Mouse (Mus musculus): ENCODE data around the gene Cdca4. TPM values are rescaled to one million over a fixed set of nuclear protein-coding genes. Genes with fewer than 3 reads are reported as not detected.

Gene Cdca4
- polyA plus RNA-seq (2012; ENCODE audit: low replicate concordance), result 13.8 and 23.1 TPM in 2 replicates

DNA sequence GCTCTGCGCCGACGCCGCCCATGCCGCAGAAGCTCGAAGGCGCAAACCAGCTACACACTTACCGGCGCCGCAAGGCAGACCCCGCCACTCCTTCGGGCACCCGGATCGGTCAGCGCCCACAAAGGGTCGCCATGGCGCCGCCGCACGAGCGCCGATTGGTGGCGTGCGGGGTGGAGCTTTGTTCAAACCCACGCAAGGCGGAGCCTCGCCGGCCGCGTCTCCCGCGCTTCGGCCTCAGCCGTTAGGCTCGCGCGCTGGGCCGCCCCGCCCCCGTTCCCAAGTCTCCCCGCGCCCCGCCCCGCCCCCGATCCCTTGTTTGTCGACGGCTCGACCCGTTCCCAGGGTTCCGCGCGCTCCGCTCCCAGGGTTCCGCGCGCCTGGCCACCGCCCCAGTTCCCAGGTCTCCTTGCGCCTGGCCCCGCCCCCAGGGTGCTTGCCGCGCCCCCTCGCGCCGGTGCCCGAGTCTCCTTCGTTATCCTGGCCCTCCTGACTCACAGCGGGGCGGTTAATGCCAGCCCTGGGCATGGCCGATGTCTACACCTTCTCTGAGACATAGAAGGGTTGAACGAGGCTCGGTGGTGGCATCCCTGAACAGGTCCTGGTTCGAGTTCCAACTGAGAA, at the start of gene Cdca4:
Gene Cdca4 (minus strand): TSS at position 180 of the 621 bp plus-strand sequence.

DNA sequence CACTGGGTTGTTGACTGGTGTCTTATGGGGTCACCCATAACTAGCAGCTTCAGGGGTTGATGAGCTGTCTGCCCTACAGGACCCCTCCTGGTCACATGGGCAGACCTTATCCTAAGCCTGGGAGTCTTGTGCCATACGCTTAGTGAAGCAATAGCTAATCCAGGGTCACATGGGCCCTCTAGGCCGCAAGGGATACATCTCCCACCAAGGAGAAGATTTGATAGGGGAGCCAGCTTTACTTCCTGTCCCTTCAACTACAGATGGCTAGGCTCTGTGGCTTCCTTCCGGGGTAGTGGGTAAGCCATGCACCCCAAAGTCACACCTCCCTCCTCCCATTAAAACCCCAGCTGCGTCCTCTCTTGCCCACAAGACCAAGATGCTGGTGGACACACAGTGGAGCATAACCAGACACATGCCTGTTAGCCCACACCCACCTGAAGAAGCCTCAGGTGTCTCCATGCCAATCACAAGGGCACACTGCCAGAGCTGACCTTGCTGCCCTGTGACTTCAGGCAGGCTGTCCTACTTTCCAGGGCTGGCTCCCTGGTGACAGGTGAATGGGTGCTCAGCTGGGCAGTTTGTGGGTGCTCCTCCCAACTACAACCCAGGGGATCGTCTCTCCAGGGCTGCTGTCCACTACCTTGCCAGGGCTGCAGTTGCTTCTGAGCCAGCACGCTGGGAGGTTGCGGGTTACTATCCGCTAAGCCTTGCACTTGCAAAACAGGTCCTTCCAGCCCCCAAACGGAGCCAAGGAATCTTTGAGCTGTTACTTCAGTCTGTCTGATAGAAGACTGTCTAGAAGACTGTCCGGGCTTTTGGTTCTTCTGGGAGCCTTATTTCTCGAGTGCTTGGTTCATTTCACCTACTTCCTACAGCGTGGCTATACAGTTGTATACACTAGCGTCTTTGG, 39.2 kb upstream of the Cdca4 start, which contains the start of gene Gpr132:
Gene Gpr132 (minus strand): TSS at position 51 of the 910 bp plus-strand sequence.

DNA sequence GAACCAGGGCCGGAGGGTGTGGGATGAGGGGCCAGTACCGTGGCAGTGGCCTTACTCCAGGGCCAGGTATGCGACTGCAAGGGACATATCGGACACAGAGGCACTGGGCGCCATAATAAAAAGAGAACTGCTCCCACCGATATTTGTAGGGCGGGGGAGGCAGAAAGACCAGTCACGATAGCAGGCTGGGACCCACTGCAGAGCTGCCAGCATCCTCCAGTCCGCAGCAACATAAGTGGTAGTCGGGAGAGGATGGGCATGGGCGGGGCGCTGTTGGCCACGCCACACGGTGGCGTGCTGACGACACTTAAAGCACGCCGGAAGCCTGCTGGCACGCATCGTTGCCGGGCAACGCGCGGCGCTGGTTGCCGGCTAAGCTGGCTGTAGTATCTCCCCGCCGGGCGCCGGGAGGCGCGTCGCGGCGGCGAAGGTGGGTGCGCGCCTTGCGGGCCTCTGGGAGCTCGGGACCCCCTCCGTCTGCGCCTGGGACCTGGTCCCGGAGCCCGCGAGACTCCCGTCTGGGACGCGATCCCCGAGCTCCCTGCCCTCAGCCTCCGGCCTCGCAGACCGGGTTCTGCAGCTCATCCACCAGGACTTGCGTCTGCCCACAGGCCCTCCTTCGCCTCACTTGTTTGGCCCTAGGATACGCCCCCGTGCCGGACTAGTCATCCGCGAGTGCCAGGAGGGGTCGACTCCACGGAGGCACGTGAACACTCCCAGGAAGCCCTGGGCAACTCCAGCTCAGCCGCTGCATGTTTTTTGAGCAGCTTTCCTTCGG, 20.4 kb downstream of the Cdca4 start, which contains the start of gene Clba1:
Gene Clba1 (plus strand): TSS at position 351 of the 778 bp plus-strand sequence.

DNA sequence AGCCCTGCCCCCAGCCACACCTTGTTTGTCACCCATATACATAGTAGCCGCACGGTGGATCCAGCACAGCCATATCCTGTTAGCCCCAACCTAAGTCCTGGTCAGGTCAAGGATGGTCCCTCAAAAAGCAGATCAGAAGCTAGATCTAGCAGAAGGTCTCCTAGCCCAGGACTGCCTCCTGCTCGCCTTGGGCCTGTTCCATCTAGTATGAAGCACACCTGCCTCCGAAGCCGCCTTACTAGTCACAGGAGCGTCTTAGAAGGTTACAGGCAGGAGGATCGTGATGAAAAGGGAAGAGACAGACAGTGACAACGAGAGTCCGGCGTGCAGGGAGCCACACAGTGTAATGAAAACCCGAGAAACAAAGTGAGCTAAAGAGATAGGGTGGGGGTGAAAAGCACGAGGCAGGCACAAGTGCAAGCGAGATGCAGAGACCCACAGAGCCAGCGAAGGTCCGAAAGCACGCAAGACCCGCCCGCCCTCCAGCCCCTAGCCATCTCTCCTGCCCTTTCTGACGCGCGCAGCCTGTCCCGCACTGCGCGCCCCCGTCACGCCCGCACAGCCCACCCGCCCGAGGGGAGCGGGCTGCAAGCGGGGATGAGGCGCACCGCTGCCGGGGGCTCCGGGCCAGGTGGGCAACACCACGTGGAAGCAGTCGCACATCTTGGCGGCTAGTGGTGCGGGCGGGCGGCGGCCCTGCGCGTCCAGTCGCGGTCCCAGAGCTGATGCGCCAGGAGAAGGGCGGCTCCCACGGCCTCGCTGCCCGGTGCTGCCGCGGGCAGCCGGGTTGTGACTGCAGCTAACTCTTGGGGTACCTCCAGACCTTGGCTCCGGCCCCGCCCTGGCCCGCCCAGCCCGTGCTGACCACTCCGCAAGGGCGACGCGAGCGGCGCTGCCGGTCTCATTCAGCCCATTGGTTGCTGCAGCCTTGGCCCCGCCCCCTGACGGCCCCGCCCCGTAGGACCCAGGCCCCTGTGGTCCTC, 27.1 kb downstream of the Cdca4 start, which contains the start of gene Ahnak2:
Gene Ahnak2 (minus strand): TSS at position 794 of the 983 bp plus-strand sequence.

Other genes with a start within 250 kb of the Cdca4 start
- 61.9 and 159 TPM in 2 replicates for gene Inf2, start 240.6 kb downstream of the Cdca4 start, polyA plus RNA-seq (2012; ENCODE audit: low replicate concordance)
- 34.8 and 57.0 TPM in 2 replicates for gene Adssl1, start 209.4 kb downstream of the Cdca4 start, polyA plus RNA-seq (2012; ENCODE audit: low replicate concordance)
- gene Siva1, start 184.7 kb downstream of the Cdca4 start, polyA plus RNA-seq (2012; ENCODE audit: low replicate concordance), result 14.1 and 24.9 TPM in 2 replicates
- 241 and 387 TPM in 2 replicates for gene Akt1, start 154.5 kb downstream of the Cdca4 start, polyA plus RNA-seq (2012; ENCODE audit: low replicate concordance)
- gene Zbtb42, start 150.6 kb downstream of the Cdca4 start, polyA plus RNA-seq (2012; ENCODE audit: low replicate concordance), result 21.1 and 47.2 TPM in 2 replicates
- gene Cep170b, start 109.0 kb downstream of the Cdca4 start, polyA plus RNA-seq (2012; ENCODE audit: low replicate concordance), result 9.9 and 19.5 TPM in 2 replicates
- 197 and 291 TPM in 2 replicates for gene Pld4, start 68.8 kb downstream of the Cdca4 start, polyA plus RNA-seq (2012; ENCODE audit: low replicate concordance)
- gene Ahnak2, start 26.8 kb downstream of the Cdca4 start, polyA plus RNA-seq (2012; ENCODE audit: low replicate concordance), result 0.31 and 3.6 TPM in 2 replicates
- 0.73 and 1.4 TPM in 2 replicates for gene Clba1, start 20.5 kb downstream of the Cdca4 start, polyA plus RNA-seq (2012; ENCODE audit: low replicate concordance)
- gene Gpr132, start 38.8 kb upstream of the Cdca4 start, polyA plus RNA-seq (2012; ENCODE audit: low replicate concordance), result 16.5 and 17.0 TPM in 2 replicates
- 2.4 and 3.7 TPM in 2 replicates for gene Jag2, start 100.4 kb upstream of the Cdca4 start, polyA plus RNA-seq (2012; ENCODE audit: low replicate concordance)
- gene Nudt14, start 112.7 kb upstream of the Cdca4 start, polyA plus RNA-seq (2012; ENCODE audit: low replicate concordance), result 21.4 and 24.4 TPM in 2 replicates
- gene Btbd6, start 147.1 kb upstream of the Cdca4 start, polyA plus RNA-seq (2012; ENCODE audit: low replicate concordance), result 52.2 and 191 TPM in 2 replicates
- 41.4 and 66.3 TPM in 2 replicates for gene Brf1, start 171.3 kb upstream of the Cdca4 start, polyA plus RNA-seq (2012; ENCODE audit: low replicate concordance)
- 25.9 and 44.3 TPM in 2 replicates for gene Pacs2, start 185.1 kb upstream of the Cdca4 start, polyA plus RNA-seq (2012; ENCODE audit: low replicate concordance)
- gene Tex22, start 245.1 kb upstream of the Cdca4 start, polyA plus RNA-seq (2012; ENCODE audit: low replicate concordance), result 0.31 and 0.79 TPM in 2 replicates